Mouse (Mus musculus): ENCODE results near the gene Zfp148. TPM values are rescaled to one million over a fixed set of nuclear protein-coding genes. Genes with fewer than 3 reads are reported as not detected.
"Not testable (repeated sequence)": the region's sequence is repeated elsewhere in the genome, so short reads cannot be mapped to it uniquely, and the experiment has no call there.

Zfp148 gene
- polyA plus RNA-seq, 1 experiment, result 6.5 TPM

DNA sequence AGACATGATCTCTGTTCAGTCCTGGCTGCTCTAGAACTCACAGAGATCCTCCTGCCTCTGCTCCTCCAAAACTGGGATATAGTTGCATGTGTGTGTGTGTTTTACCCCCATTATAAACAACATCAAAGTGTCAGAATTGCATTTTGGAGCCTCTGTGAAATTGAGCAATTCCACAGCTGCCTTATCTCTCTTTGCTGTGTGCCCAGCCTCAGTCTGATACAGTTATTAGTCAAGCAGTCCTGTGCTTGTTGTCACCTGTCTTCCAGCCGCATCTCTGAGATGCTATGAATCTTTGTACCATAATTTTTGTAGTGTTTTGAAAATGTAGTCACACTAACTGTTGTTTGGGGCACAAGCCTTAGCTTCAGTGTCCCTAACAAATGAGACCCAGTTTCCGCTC lies 73.2 kb downstream of the Zfp148 start:
- WGBS, result 91% methylated on average over 2 of the region's 2 CpGs
- DNase-seq (ENCODE audit: low read depth, low spot score), result no peak

DNA sequence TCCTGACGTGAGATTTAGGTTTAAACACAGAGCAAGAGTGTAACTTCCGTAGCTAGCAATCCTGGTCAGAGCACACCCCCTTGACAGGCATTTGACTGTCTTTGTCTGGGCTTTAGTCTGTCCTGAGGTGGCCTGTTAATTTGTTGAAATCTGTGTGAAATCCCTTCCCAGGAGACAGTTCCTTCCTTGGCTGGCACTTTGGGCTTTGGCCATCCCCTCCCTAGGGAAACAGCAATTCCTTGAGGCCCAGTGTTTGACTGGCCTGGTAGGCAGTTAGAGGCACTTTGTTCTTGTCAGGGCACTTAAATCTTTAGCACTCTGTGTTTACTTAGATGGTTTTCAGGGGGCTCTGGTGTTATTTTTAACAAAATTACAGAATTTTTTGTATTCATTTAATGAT lies 73.7 kb downstream of the Zfp148 start:
- no peak for DNase-seq (ENCODE audit: low read depth, low spot score)
- 79% methylated on average over 2 of the region's 2 CpGs for WGBS

DNA sequence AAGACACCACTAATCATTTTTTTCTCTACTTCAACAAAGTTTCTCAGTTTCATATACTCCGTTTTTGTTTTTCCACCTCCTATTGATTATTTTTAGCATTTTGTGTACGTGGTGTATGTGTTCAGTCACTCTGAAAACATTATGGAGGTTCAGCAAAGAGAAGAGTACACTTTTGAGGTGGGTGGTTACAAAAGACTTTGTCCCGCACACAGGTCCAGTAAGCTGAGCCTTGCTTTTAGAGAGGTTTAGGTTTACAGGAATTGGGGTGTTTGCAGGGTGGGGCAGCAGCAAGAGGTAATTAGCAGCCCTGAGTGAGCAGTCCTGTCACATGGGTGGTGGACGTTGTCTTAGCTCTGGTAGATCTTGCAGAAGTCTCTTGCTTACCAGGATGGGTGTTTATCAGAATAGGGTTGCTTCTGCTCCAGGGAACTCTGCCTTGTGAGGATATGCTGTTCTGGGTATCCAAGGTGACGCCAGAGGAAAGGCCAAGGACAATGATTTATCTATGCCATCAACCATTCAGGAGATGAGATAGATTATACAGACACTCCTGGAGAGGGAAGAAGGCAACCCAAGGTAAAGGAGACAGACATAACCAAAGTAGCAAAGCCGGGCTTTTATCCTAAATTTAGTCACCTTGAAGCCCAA lies 74.8 kb downstream of the Zfp148 start:
- WGBS, result 67% methylated on average over 6 of the region's 6 CpGs

DNA sequence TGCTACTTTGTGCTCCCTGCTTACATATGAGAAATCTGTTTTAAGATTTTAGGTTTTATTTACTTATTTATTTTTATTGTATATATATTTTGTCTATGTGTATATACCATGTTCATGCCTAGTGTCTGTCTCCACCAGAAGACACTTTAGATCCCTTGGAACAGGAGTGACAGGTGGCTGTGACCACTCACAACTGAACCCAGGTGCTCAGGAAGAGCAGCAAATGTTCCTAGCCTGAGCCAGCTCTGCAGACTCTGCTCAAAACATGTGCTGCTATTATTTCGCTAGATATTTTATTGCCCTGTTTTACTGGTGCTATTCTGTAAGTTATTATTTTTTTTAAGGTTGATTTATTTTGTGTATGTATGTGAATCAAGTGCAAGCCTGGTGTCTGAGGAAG lies 78.5 kb downstream of the Zfp148 start:
- no peak for DNase-seq (ENCODE audit: low read depth, low spot score)
- 83% methylated on average over 1 of the region's 1 CpGs for WGBS

More for the DNA sequence above, 74.8 kb downstream of the Zfp148 start:
- no peak for DNase-seq (ENCODE audit: low read depth, low spot score)

DNA sequence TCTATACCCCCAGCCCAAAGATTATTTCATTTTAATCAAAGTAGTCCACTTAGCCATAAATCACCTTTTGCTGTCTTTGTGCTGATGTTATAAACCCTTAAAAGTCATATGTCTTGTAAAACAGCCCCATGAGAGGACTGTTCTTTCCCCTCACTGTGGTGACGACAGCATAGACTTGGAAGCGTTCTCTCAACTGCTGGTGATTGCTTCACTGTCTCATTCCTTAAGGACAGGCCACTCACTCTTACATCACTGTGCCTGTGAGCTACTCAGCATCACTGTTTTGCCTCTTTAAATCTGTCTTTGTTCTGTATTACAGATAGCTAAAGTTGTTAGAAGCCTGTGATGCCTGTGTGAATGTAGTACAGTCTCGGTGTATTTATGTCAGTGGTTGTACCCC lies 80.8 kb downstream of the Zfp148 start:
- 79% methylated on average over 3 of the region's 3 CpGs for WGBS
- DNase-seq (ENCODE audit: low read depth, low spot score), result no peak

DNA sequence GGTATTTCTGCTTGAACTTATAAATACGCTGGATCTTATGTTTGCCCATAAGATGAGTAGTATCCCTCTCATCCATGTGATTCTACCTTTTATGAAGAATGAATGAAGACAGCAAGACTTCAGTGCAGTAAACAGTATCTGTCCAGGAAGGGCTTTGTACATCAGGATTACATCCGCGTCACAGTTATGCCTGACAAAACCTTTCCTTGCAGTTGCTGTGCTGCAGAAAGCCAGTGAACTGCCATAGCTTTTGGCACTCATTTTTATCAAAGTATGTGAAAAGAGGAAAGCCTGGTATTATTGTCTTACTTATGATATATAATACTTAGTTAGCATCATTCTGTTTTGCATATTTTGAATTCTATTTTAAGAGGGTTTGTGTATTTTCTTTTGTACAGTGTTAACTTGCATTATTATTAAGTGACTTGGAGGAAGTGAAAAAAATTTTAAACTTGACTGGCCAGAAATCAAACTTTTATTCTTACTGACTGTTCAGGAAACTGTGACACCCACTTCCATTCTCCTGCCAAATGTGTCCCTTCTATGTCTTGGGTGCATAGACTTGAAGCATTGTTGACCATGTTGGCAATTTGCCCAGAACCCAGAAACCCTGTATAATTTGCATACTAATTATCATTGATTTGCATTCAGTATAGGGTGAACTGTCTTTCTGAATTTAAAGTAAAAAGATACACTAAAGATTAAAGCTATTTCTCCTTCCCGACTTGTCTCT lies 84.0 kb downstream of the Zfp148 start:
- DNase-seq (ENCODE audit: low read depth, low spot score), result no peak
- 92% methylated on average over 4 of the region's 4 CpGs for WGBS

DNA sequence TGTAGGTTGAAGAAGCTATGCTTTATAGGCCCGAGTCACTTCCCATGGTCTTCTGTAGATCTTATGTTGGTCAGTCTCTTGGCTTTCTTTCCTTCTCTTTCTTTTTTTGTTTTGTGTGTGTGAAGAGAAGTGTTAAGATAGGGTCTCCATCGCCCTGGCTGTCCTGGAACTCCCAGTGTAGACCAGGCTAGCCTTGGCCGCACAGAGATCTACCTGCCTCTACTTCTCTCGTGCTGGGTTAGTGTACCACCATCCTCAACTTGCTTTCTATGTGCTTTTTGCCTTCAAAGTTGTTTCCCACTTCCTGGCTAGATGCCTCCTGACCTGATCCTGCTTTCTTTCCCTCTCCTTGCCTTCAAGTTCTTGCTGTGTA lies 84.6 kb downstream of the Zfp148 start:
- WGBS, result 95% methylated on average over 4 of the region's 4 CpGs
- no peak for DNase-seq (ENCODE audit: low read depth, low spot score)

DNA sequence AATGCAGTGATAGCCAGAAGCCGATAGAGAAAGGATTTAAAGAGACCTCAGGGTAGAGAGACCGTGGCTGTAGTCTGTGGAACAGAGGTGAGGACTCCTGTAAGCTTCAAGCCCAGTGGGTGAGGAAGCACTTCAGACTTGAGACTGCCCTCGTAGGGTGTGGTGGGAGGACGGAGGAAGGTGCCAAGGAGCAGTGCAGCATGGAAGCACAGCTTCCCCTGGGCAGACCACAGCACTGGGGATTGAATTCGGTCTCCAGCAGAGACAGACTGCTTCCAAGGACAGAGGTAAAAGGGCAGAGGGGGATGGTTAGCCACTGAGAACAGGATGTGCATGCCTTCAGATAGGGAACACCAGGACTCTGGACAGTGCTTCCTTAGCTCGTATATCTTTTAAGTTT lies 86.8 kb downstream of the Zfp148 start:
- WGBS, result 74% methylated on average over 6 of the region's 6 CpGs
- DNase-seq (ENCODE audit: low read depth, low spot score), result no peak

DNA sequence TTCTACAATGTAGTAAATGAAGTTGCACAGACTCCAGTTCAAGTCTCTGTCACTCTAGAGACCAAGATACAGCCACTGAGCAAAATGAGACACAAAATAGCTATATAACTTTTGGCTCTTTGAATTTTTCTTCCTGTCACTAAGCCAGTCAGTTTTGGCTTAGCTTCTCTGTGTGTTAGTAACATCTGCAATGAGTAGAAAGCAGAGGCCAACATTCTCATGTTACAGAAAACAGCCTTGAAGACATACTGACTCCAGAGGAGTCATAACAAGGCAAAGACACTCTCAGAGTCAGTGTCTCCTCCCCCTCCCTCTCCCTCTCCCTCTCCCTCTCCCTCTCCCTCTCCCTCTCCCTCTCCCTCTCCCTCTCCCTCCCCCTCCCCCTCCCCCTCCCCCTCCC lies 89.3 kb downstream of the Zfp148 start:
- DNase-seq (ENCODE audit: low read depth, low spot score), result no peak

DNA sequence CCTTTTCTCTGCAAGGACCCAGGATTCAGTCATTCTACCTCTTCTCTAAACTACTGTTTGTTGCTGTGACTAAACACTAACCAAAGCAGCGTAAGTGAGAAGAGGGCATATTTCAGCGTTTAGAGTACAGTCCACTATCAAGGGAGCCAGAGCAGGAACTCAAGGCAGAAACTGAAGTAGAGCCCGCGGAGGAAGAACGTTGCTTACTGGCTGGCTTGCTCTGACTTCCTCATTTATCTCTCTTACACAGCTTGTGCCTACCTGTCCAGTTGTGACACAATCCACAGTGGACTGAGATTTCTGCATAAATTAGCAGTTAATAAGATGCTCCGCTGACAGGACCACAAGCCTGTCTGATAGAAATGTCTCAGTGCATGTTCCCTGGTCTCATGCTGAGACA lies 93.7 kb downstream of the Zfp148 start:
- no peak for DNase-seq (ENCODE audit: low read depth, low spot score)
- WGBS, result 91% methylated on average over 6 of the region's 6 CpGs

DNA sequence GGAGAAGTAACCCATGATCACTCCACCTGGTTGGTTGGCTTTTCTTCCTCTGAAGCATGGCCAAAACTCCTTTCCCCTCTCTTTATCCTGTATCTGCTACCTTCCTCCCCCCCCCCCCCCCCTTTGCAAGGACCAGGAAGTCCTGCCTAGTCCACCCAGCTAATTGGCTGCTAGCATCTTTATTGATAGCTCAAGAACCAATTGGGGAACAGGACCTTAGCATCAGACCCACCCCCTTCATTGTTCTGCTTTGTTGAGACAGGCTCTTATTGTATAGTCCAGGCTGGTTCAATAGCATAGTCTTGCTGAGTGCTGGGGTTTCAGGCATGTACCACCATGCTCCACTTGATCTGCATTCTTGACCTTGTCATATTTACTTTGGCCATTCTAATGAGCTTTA lies 99.3 kb downstream of the Zfp148 start:
- DNase-seq (ENCODE audit: low read depth, low spot score), result no peak

DNA sequence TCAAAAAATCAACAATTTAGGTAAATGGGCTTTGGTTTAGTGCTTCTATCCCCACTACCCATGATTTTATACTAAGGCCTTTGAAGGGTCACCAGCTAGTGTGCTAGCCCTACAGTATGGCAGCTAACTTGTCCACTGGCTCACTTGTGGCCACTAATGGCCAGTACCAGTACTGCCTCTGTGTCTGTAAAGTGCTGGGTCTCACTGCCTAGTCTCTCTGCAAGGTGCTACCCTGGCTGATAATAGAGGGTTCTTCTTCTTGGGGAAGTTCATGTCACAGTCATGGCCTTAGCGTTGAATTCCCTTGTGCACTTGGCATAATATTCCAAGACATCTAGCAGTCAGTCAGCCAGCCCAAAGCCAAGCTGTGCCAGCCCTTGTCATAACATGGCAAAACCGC lies 100.5 kb downstream of the Zfp148 start:
- DNase-seq (ENCODE audit: low read depth, low spot score), result no peak
- 93% methylated on average over 2 of the region's 2 CpGs for WGBS

DNA sequence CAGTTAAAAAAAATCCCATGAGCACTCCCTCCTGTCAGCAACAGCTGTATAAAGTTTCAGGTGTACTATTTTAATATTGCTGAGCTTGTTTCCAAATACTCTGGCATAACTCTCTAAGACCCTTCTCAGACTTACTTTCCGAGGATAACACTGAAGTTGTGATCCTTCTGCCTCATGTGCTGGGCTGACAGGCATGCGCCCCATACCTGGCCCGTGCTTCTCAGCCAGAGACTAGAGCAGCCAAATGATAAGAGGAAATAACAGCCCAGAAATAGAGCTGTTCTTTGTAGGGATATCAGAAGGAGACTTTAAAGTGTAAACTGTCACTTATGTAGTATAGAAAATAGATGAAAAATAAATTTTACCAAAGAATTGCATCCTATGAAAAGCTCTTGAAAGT lies 101.7 kb downstream of the Zfp148 start:
- 96% methylated on average over 3 of the region's 3 CpGs for WGBS

DNA sequence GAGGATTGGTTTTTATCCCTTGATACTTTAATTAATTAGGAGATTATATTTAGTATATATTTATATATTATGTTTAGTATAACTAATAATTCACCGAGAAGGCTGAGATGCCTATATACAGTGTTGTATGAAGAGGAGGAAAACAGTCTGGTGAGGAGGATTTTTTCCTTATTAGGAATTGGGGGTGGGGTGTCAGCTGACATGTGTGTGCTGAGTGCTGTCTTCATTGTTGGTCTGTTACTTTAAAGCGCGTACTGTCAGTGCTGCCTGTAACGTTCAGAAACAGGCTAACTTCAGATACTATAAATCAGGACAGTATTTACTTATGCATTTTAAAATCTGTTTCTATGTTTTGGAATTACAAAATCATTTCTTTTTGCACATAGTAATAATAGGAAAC lies 107.1 kb downstream of the Zfp148 start:
- WGBS, result 88% methylated on average over 4 of the region's 4 CpGs
- DNase-seq (ENCODE audit: low read depth, low spot score), result no peak

More for the DNA sequence above, 101.7 kb downstream of the Zfp148 start:
- DNase-seq (ENCODE audit: low read depth, low spot score), result no peak

DNA sequence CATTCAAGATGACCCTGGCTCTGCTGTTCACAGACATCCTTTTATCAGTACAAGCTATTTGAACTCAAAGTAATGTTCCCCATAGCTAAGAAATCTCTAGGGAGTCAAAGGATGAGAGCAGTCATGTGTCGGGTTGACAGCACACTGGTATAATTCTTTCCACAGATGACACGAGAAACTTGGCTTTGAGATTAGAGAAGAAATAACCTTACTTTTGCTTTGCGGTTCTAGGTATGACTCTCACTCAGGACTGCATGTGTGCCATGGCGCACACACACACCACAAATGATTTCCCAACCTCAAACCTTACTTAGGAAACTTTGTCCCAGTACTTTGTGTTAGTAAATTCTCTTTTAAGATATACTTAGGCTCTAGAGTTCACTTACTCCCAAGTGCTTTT lies 113.7 kb downstream of the Zfp148 start:
- 93% methylated on average over 4 of the region's 4 CpGs for whole genome bisulfite sequencing
- DNase-seq (ENCODE audit: low read depth, low spot score), result no peak

DNA sequence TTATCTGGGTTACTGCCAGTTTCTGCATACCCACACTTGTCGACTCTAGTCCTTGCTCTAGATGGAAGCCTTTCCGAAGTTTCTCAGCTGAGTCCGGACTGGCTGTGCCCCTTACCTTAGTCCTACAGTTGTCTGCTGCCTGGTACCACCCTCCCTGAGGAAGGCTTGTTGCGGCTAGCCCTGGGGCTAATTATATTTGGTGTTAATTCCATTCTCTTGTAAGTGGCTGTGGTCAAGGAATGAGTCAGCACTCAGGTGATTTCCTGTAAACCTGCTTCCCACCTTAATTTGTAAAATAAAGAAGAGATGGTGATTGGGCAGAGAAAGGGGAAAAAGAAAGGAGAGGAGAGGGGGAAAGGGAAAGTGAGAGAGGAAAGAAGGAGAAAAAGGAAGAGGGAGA lies 127.4 kb downstream of the Zfp148 start:
- WGBS, result 93% methylated on average over 4 of the region's 4 CpGs
- DNase-seq (ENCODE audit: low read depth, low spot score), result no peak

DNA sequence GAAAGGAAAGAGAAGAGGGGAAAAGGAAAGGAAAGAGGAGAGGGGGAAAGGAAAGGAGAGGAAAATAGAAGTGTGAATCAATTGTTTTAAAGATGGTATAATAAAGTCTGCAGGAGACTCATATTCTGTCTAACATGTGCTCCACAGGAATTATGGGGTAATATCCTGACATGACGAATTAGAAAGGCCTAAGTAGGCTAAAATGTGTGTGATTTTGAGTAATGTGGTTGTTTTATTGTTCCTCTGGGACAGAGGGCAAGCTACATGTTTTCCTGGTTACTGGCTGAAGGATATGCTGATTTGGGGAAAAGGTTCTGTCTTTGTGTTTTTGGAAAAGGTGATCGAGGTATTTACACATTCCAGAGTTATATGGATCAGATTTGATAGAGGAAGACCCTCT lies 128.6 kb downstream of the Zfp148 start:
- 89% methylated on average over 2 of the region's 2 CpGs for WGBS
- not testable (repeated sequence) for DNase-seq (ENCODE audit: low read depth, low spot score)

DNA sequence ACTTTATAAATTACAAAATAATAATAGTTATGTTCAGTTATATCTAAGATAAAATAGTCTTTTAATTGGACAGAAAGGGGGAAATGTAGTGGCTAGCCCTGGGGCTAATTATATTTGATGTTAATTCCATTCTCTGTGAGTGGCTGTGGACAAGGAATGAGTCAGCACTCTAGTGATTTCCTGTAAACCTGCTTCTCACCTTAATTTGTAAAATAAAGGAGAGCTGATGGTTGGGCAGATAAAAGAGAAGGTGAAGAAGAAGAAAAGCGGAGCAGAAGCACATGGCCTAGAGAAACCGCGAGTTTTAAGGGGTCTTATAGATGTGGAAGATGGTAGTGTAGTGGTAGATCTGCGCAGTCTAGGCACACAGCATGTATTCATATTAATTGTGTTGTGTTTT lies 130.2 kb downstream of the Zfp148 start:
- 93% methylated on average over 4 of the region's 4 CpGs for WGBS
- not testable (repeated sequence) for DNase-seq (ENCODE audit: low read depth, low spot score)

DNA sequence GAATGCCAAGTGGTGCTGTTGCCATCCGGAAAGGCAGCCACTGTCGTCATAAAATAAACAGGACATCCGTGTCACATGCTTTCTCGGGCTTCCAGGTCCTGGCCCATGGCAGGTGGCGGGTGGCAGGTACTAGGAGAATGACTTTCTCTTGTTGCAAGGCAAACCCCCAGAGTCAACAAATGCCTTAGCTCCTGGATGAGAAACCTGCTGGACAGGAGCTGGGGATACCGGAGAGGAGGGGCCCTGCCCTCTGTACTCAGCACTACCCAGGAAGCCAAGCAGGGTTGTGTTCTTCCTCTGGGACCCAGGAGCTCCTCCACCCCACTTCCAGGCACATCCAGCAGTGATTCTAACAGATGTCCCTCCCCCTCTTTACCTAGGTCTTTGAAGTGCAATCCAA lies 131.9 kb downstream of the Zfp148 start:
- WGBS, result 27% methylated on average over 6 of the region's 6 CpGs
- no peak for DNase-seq (ENCODE audit: low read depth, low spot score)

DNA sequence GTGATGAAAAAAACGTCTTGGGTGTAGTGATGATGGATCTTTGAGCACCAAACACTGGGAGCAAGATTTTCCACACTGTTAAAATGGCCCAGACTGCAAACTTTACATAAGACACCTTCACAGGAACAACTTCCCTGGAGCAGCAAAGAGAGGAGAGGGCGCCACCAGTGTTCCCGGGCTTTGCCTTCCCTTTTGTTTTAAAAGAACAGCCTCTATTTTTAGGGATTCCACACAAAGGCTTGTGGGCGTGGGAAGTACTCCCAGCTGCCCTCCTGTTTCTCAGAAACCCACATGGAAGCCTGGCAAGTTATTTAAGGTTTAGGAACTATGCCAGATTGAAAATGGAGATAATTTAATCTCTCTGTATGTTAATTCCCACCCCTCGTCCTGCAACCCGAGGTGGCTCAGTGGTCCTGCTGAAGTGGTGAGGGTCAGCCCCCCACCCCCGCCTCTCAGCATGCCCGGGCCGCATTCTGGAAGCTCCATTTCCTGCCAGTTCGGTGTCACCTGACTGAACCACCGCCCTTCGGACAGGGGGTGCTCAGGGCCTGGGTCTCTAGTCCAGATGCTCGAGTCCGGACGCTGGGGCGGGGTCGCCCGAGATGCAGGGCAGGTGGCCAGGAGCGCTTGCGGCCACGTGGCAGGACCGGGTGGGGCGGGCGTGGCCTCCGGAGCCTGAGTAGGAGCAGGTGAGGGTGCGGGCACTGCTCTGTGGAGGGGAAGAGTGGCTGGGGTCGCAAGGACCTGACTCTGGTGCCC lies 136.3 kb downstream of the Zfp148 start, which contains the start of gene Slc12a8:
Gene Slc12a8 (plus strand): TSS at position 522 of the 759 bp plus-strand sequence.
- no peak for DNase-seq (ENCODE audit: low read depth, low spot score)
- WGBS, result 9% methylated on average over 27 of the region's 27 CpGs

DNA sequence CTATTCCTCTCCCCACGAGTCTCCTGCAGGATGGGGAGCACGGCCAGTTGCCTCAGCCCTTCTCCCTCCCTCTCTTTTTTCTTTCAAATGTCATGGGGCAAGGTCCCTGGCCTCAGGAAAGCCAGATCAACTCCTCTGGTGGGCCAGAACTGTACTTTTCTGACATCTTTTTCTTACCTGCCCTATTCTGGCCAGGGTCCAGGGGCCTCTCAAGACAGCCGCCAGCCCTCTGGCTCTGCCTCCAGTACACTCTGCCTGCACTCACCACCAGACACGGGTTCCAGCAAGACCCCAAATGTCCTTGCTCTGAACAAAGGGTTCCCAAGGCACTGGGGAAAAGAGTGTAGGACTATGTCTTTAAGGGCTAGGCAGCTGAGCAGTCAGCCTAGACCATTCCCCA lies 137.0 kb downstream of the Zfp148 start:
- no peak for DNase-seq (ENCODE audit: low read depth, low spot score)
- WGBS, result 25% methylated on average over 4 of the region's 4 CpGs

All from large intestine, adult 2 months (tissue).